ENCODE assay signal across 20 mouse cellular contexts in the genomic region with DNA sequence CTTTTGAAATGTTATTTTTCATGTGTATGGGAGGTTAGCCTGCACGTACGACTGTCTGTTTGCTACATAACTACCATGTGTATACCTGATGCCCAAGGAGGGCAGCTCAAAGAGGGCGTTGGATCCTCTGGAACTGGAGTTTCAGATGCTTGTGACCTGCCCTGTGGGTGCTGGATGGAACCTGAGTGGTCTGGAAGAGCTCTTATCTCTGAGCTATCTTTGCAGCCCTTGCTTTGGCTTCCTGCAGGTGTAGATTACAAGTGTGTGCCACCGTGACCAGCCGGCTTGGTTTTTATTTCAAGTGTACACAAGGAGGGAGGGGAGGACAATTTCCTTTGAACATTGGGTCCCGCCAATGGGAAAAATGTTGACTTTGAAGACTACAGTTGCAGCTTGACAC. TPM values are rescaled to one million over a fixed set of nuclear protein-coding genes. Genes with fewer than 3 reads are reported as not detected.
DNase-seq lines count a peak whose midpoint lies in the region; ATAC-seq lines count a peak whose summit lies in the region.
"Had no signal": no experiment of that assay in that cellular context is flagged by ENCODE, and none has a peak within 500 bp of the region (broad histone marks: within the 10 kb centered on the region; RNA-seq: fewer than 3 reads in every experiment).

No protein-coding gene starts in this region.

- no peaks in the 10 kb centered on the region for H3K36me3 ChIP-seq in heart, embryonic 12.5 days
- no peaks in the 10 kb centered on the region for H3K36me3 ChIP-seq in liver, embryonic 15.5 days (replicated peaks)
- H3K36me3 ChIP-seq: embryonic facial prominence, embryonic 12.5 days; heart, embryonic 13.5 days had no signal

- no peak overlapping the region for H3K4me3 ChIP-seq in heart, embryonic 12.5 days
- no peak overlapping the region for H3K4me3 ChIP-seq in liver, embryonic 15.5 days (replicated peaks)
- H3K4me3 ChIP-seq: embryonic facial prominence, embryonic 12.5 days; forebrain, embryonic 13.5 days; heart, embryonic 13.5 days had no signal

- no peak overlapping the region for H3K4me2 ChIP-seq in heart, embryonic 12.5 days
- H3K4me2 ChIP-seq in liver, embryonic 15.5 days = peak overlapping the region; percentile 46
- H3K4me2 ChIP-seq: embryonic facial prominence, embryonic 12.5 days; forebrain, embryonic 13.5 days; heart, embryonic 13.5 days had no signal

- H3K9ac ChIP-seq in heart, embryonic 12.5 days = no peak overlapping the region
- H3K9ac ChIP-seq in liver, embryonic 15.5 days = peak overlapping the region; percentile 21; the same call in 1 of the 2 replicates
- H3K9ac ChIP-seq: embryonic facial prominence, embryonic 12.5 days; forebrain, embryonic 13.5 days; heart, embryonic 13.5 days had no signal

- peak; percentile 86 for DNase-seq in heart, adult 11 months
- DNase-seq in thymus, postnatal 14 days = peak; percentile 21
- DNase-seq in thymus, postnatal 10 days (ENCODE audit: low spot score in 2 of 2) = no peak
- no peak for DNase-seq in lung, postnatal 25 days (ENCODE audit: low spot score)
- no peak for DNase-seq in adrenal gland, adult 8-10 months
- no peak for DNase-seq in lung, postnatal 10 days

- H3K27me3 ChIP-seq in heart, embryonic 12.5 days (replicated peaks) = 0 out of 2 replicates have a peak, but pooled peaks cover 3% of the 10 kb centered on the region
- H3K27me3 ChIP-seq in liver, embryonic 15.5 days = no peaks in the 10 kb centered on the region
- H3K27me3 ChIP-seq: embryonic facial prominence, embryonic 12.5 days; forebrain, embryonic 13.5 days; heart, embryonic 13.5 days had no signal

- H3K9me3 ChIP-seq in heart, embryonic 12.5 days (replicated peaks) = no peaks in the 10 kb centered on the region; the same call in 1 of the 2 replicates
- H3K9me3 ChIP-seq in liver, embryonic 15.5 days (replicated peaks) = no peaks in the 10 kb centered on the region
- H3K9me3 ChIP-seq: embryonic facial prominence, embryonic 12.5 days; forebrain, embryonic 13.5 days; heart, embryonic 13.5 days had no signal

- no peak for ATAC-seq in heart, embryonic 12.5 days (ENCODE audit: insufficient number of reproducible peaks, low FRiP score)
- peak; percentile 73 for ATAC-seq in liver, embryonic 15.5 days (ENCODE audit: insufficient read depth)

- no peak overlapping the region for H3K27ac ChIP-seq in heart, embryonic 12.5 days (ENCODE audit: poor library complexity, severe bottlenecking)
- H3K27ac ChIP-seq in liver, embryonic 15.5 days (replicated peaks) = peak overlapping the region; percentile 68
- H3K27ac ChIP-seq: embryonic facial prominence, embryonic 12.5 days; forebrain, embryonic 13.5 days; heart, embryonic 13.5 days had no signal

- WGBS in heart, embryonic 12.5 days = 56% methylated on average over 6 of the region's 6 CpGs
- WGBS in liver, embryonic 15.5 days (ENCODE audit: insufficient replicate concordance) = 24% methylated on average over 6 of the region's 6 CpGs

- peaks cover 5% of the 10 kb centered on the region; the same call in 1 of the 2 replicates for H3K4me1 ChIP-seq in heart, embryonic 12.5 days (replicated peaks)
- H3K4me1 ChIP-seq in liver, embryonic 15.5 days (replicated peaks) = peaks cover 29% of the 10 kb centered on the region

RNA-seq across cellular contexts. Expression of a gene that starts 7.1 kb away (rescaled TPM):
- polyA plus RNA-seq in heart, embryonic 12.5 days (2016; fragmentation: Nextera tagmentation; extraction: Ambion mirVana) = 16.4 TPM in 2 replicates
- polyA plus RNA-seq in liver, embryonic 15.5 days (2015; fragmentation: Nextera tagmentation; extraction: Ambion mirVana) = 15.4 and 15.9 TPM in 2 replicates
- total RNA-seq in adrenal gland, adult 8-10 months (2022) = 100 to 1,000 TPM in 1 of 4 experiments, 10 to 100 TPM in 3; 78.2 to 121 (median 82.4) TPM

RNA-seq across cellular contexts. Expression of a gene that starts 23.0 kb away (rescaled TPM):
- polyA plus RNA-seq in heart, embryonic 12.5 days (2016; fragmentation: Nextera tagmentation; extraction: Ambion mirVana) = not detected in 2 replicates
- 0.14 and 0.15 TPM in 2 replicates for polyA plus RNA-seq in liver, embryonic 15.5 days (2015; fragmentation: Nextera tagmentation; extraction: Ambion mirVana)
- under 1 TPM in 2 of 4 experiments, not detected in 2; 0.19 to 0.49 TPM for total RNA-seq in adrenal gland, adult 8-10 months (2022)
- total RNA-seq: CH12.LX; hematopoietic stem cell, adult 5-6 weeks; layer of hippocampus, adult 8-10 months; left cerebral cortex, adult 8-10 months had no signal
- polyA plus RNA-seq: embryonic facial prominence, embryonic 12.5 days; forebrain, embryonic 13.5 days; heart, embryonic 13.5 days; inflammation-experienced regulatory T-cells, adult 6 months; limb, embryonic 14.5 days; midbrain, embryonic 14.5 days had no signal

RNA-seq across cellular contexts. Expression of a gene that starts 27.2 kb away (rescaled TPM):
- polyA plus RNA-seq in heart, embryonic 12.5 days (2016; fragmentation: Nextera tagmentation; extraction: Ambion mirVana) = not detected in 2 replicates
- 0.13 and 0.16 TPM in 2 replicates for polyA plus RNA-seq in liver, embryonic 15.5 days (2015; fragmentation: Nextera tagmentation; extraction: Ambion mirVana)
- under 1 TPM in 2 of 4 experiments, not detected in 2; 0.11 to 0.49 TPM for total RNA-seq in adrenal gland, adult 8-10 months (2022)
- total RNA-seq: gastrocnemius, postnatal 4 days; hematopoietic stem cell, adult 5-6 weeks had no signal
- polyA plus RNA-seq: embryonic facial prominence, embryonic 12.5 days; forebrain, embryonic 13.5 days; heart, embryonic 13.5 days had no signal

RNA-seq across cellular contexts. Expression of a gene that starts 39.9 kb away (rescaled TPM):
- not detected in 2 replicates for polyA plus RNA-seq in heart, embryonic 12.5 days (2016; fragmentation: Nextera tagmentation; extraction: Ambion mirVana)
- polyA plus RNA-seq in liver, embryonic 15.5 days (2015; fragmentation: Nextera tagmentation; extraction: Ambion mirVana) = not detected in 2 replicates
- total RNA-seq in adrenal gland, adult 8-10 months (2022) = not detected
- total RNA-seq: adrenal gland, postnatal 4 days; CH12.LX; gastrocnemius, postnatal 4 days; hematopoietic stem cell, adult 5-6 weeks; layer of hippocampus, adult 8-10 months; left cerebral cortex, adult 8-10 months had no signal
- polyA plus RNA-seq: embryonic facial prominence, embryonic 12.5 days; forebrain, embryonic 13.5 days; heart, embryonic 13.5 days; limb, embryonic 14.5 days; midbrain, embryonic 14.5 days had no signal

RNA-seq across cellular contexts. Expression of a gene that starts 47.8 kb away (rescaled TPM):
- 21.2 and 21.3 TPM in 2 replicates for polyA plus RNA-seq in heart, embryonic 12.5 days (2016; fragmentation: Nextera tagmentation; extraction: Ambion mirVana)
- polyA plus RNA-seq in liver, embryonic 15.5 days (2015; fragmentation: Nextera tagmentation; extraction: Ambion mirVana) = 13.8 and 16.2 TPM in 2 replicates
- total RNA-seq in adrenal gland, adult 8-10 months (2022) = 10 to 100 TPM; 10.4 to 11.4 (median 10.8) TPM

Comparison
In these comparisons a context has a peak if more than half of its experiments do, and no peak if none do; other contexts are left out.
1. DNase-seq: peak in heart, adult 11 months (single experiment) and thymus, postnatal 14 days (single experiment); none in thymus, postnatal 10 days (0 of 2), lung, postnatal 25 days (single experiment), adrenal gland, adult 8-10 months (single experiment) and lung, postnatal 10 days (single experiment).